Mouse (Mus musculus) embryo, embryonic 10 days (tissue): Measurements from ENCODE around the gene Nckap5.
"Not testable (repeated sequence)": the region's sequence is repeated elsewhere in the genome, so short reads cannot be mapped to it uniquely, and the experiment has no call there.

Source experiments
- DNase-seq: peaks from one replicate; pipeline ENCODE4 v3.0.0-alpha.2; 2015; ENCODE audit warnings: low spot score

Nckap5 gene

GRCm38 (mm10) chr1:126022959-126023358 lies 807.6 kb downstream of the Nckap5 start:
- no peak for DNase-seq

- DNase-seq: not testable (repeated sequence)
These were observed 811.9 kb downstream of the Nckap5 start for GRCm38 (mm10) chr1:126018654-126019053.

- DNase-seq: no peak
These were observed 818.9 kb downstream of the Nckap5 start for GRCm38 (mm10) chr1:126011661-126012091.

- no peak for DNase-seq
These were observed 823.0 kb downstream of the Nckap5 start for GRCm38 (mm10) chr1:126007571-126007970.

- no peak for DNase-seq
These were observed 824.9 kb downstream of the Nckap5 start for GRCm38 (mm10) chr1:126005672-126006071.

GRCm38 (mm10) chr1:125996540-125996939 lies 834.1 kb downstream of the Nckap5 start:
- peak; percentile 45 for DNase-seq

- no peak for DNase-seq
These were observed 842.8 kb downstream of the Nckap5 start for GRCm38 (mm10) chr1:125987803-125988202.

- DNase-seq: no peak
These were observed 846.0 kb downstream of the Nckap5 start for GRCm38 (mm10) chr1:125984570-125984969.

GRCm38 (mm10) chr1:125974649-125975048 lies 856.0 kb downstream of the Nckap5 start:
- no peak for DNase-seq

GRCm38 (mm10) chr1:125971933-125972332 lies 858.7 kb downstream of the Nckap5 start:
- DNase-seq: no peak

GRCm38 (mm10) chr1:125967671-125968070 lies 862.9 kb downstream of the Nckap5 start:
- no peak for DNase-seq

GRCm38 (mm10) chr1:125951026-125951425 lies 879.6 kb downstream of the Nckap5 start:
- no peak for DNase-seq

GRCm38 (mm10) chr1:125949076-125949475 lies 881.5 kb downstream of the Nckap5 start:
- DNase-seq: no peak

- DNase-seq: no peak
These were observed 885.5 kb downstream of the Nckap5 start for GRCm38 (mm10) chr1:125945136-125945535.

GRCm38 (mm10) chr1:125943305-125943704 lies 887.3 kb downstream of the Nckap5 start:
- no peak for DNase-seq

- DNase-seq: no peak
These were observed 905.1 kb downstream of the Nckap5 start for GRCm38 (mm10) chr1:125925486-125925885.

GRCm38 (mm10) chr1:125923062-125923461 lies 907.5 kb downstream of the Nckap5 start:
- no peak for DNase-seq

- DNase-seq: no peak
These were observed 909.9 kb downstream of the Nckap5 start for GRCm38 (mm10) chr1:125920696-125921095.

- DNase-seq: no peak
These were observed 917.7 kb downstream of the Nckap5 start, which contains the start of gene Lypd1 for GRCm38 (mm10) chr1:125912601-125913600. Lypd1 (minus strand) TSS chr1:125913101.

GRCm38 (mm10) chr1:125911901-125912445 lies 918.6 kb downstream of the Nckap5 start:
- DNase-seq: peak; percentile 45

- DNase-seq: peak; percentile 27
These were observed 919.2 kb downstream of the Nckap5 start for GRCm38 (mm10) chr1:125911337-125911900.

- DNase-seq: peak; percentile 39
These were observed 919.7 kb downstream of the Nckap5 start for GRCm38 (mm10) chr1:125910871-125911265.
